Mouse (Mus musculus) frontal cortex, postnatal 25 days (tissue): ENCODE data around the gene Trim10.
A peak's percentile ranks its signal among the peaks of the same experiment; 100 is the strongest.

Source experiments
- DNase-seq, 2 experiments: peaks; one replicate each; pipeline ENCODE4 v3.0.0; 2022; ENCODE audit warnings: low spot score in 2 of 2

Gene Trim10

DNA sequence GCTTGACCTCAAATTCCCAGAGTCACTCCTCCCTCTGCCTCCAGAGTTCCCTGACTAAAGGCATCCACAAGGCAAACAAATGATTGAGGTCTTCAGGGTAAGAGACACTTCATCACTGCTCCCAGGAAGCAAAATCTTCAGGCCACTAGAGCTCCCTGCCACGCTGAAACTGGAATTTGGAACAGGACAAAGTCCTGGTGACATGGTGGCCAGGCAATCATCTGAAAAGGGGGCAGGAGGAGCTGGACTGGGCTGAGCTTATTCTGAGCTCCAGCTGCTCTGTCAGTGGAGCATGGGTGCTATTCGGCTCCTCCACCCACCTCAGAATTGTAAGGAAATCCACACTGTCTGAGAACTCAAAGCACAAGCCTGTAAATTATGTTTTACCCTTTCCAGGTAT lies 42.7 kb downstream of the Trim10 start:
- no peak for DNase-seq

DNA sequence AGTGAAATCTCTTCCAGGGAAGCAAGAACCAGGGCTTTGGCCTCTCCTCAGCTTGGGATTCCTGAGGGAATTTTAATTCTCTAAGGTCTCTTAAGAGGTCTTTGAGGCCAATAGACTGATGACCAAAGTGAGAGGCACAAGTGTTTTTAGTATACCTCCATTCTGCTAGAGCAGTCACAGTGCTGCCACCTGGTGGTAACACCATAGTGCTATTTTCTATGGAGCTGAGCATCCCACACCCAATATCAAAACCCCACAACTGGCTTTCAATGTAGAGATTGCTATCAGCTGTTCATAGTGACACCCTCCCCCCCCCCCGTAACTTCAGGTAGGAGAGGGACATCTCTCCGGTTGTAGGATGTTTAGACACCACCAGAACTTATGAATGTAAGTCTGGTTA lies 44.7 kb downstream of the Trim10 start:
- peak; percentile 56 to 71 for DNase-seq

DNA sequence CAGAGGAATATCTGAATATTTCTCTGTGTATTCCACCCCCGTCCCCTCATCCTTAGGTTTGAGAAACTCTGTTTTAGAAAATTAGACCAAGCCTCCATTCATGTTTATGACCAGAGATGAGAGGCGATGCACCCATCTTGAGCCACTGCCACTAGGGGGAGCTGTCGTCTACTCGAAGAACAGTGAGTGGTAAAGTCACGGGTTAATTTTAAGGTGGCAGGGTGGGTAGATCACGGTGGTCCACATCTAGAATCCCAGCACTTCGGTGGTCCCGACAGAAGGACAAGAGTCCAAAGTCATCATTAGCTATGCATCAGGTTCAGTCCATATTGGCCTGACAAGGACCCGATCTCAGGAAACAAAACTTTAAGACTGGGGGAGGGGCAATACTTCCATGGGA lies 45.7 kb downstream of the Trim10 start:
- peak; percentile 45 to 49 for DNase-seq

DNA sequence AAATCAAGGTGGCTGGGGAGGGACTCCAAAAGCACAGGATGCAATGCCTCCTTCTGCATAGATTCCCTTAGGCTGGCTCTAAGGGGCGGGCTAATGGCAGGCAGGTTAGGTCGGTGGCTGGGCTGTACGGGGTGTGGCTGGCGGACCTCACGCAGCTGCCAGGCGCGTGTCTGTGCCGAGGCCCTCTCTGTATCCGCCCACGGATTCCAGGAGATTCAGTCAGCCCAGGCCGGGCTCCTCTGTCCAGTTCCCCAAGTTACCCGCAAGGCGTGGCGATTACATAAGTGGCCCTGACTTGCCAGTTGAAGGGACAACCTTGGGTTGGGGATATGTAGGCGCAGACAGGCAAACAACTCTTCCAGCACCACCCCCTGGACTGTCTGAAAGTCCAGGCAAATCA lies 50.9 kb downstream of the Trim10 start:
- no peak for DNase-seq

DNA sequence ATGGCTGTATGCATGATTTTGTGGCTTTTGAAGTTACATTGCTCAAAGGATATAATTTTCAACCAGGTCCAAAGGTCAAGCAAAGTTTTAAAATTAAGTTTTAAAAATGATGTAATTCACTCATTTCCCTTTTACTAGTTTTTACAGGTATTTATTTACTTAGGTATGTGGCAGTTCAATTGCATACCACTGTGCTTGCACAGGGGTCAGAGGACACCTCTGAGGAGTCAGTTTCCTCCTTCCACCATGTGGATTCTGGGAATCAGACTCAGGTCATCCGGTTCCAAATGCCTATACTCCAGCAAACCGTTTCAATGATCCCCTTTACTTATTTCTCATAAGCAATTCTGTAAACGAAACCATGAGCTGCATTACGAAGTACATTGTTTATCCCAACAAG lies 53.3 kb downstream of the Trim10 start:
- no peak for DNase-seq

DNA sequence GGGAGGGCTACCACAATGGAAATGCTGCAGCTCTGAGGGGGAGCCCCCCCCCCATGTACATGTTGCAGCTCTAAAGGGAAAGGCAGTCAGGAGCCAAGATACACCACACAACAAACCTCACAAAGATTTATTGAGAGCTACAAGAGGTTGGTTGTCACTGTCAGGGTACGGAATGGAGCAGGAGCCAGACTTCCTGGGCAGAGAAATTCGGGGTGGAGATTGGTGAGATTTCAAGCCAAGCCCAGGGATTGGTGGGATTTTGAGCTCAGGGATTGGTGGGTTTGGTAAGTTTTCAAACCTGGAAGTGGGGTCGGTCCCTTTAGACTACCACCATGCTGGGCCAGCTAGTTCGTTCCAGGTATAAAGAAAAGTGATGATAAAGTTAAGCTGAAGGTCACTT lies 54.1 kb downstream of the Trim10 start:
- no peak for DNase-seq
